Mouse (Mus musculus) ES-E14 (cell line): ENCODE data around the gene Lypd8.

Source experiments
- CHD2 ChIP-seq: IDR thresholded peaks from 2 replicates; pipeline ENCODE4 v1.6.1; 2014; ENCODE audit warnings: mild to moderate bottlenecking, low read depth, low read length, inconsistent platforms
- HCFC1 ChIP-seq: IDR thresholded peaks from 2 replicates; pipeline ENCODE4 v1.6.1; 2012; ENCODE audit warnings: low read length, inconsistent platforms, borderline replicate concordance; ENCODE audit not compliant: insufficient read depth
- ZC3H11A ChIP-seq: IDR thresholded peaks from 2 replicates; pipeline ENCODE4 v1.6.1; 2012; ENCODE audit warnings: low read depth, mild to moderate bottlenecking, inconsistent platforms, low read length, borderline replicate concordance

DNA sequence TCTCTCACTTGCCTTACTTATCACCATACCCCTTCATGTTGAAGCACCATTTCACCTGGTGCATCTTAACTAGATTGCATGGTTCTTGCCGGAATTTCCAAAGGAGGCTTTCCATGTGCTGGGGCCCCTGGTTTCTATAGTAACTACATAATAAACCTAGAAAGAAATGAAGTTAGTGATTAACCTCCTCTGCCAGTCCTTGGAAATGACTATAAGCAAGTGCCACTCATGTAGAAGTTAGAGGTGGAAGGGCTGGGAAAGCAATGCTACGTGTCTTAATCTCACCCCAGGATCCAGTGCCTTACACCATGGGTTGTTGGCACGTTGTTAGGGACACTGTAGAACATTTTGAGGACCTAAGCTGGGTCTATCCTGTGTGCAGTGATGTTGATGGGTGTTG, 14.4 kb upstream of the Lypd8 start:
- TF ChIP-seq HCFC1, result no peak
- TF ChIP-seq ZC3H11A, result no peak
- TF ChIP-seq CHD2, result no peak
